Mouse (Mus musculus) B cell, adult 2 months (primary cell): Measurements from ENCODE around the gene Rprd2.

Source experiments
- DNase-seq, 2 experiments: peaks; one replicate each; pipeline ENCODE4 v3.0.0; 2022

Rprd2 gene

GRCm38 (mm10) chr3:95734092-95734702 is 84.5 kb downstream of the Rprd2 start:
- DNase-seq: no peak

DNA sequence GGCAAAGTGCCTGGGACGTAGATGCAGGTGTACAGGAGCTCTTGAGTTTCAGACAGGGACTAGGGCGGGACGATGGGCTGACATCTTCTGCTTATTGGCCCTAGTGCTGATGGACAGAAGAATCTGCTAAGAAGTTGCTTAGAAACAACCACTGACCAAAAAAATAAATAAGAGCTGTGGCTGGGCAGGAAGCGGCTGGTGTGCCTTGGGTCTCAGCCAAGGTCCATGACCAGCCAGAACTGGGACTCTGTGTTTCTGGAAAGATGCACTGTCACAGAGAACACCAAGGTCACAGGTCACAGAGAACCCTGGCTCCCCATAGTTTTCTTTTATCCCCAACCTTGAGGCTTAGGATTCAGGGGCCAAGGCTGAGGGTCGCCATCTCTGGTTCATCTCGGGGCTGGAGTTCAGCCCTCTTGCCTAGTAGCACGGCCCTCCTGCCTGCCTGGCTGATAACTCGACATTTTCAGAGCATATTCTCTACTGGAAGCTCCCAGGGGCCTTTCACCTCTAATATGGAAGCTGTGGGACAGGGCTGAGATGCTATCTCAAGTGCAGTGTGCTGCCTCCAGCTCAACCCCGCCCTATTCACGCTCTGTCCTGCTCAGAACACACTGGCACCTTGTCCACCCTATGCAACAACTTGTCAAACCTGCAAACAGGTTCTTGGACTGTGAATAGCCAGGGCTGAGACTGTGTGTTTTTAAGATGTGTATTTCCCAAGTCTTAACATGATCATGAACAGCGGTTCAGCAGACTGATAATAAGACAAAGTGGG is 85.7 kb downstream of the Rprd2 start:
- DNase-seq: no peak

DNA sequence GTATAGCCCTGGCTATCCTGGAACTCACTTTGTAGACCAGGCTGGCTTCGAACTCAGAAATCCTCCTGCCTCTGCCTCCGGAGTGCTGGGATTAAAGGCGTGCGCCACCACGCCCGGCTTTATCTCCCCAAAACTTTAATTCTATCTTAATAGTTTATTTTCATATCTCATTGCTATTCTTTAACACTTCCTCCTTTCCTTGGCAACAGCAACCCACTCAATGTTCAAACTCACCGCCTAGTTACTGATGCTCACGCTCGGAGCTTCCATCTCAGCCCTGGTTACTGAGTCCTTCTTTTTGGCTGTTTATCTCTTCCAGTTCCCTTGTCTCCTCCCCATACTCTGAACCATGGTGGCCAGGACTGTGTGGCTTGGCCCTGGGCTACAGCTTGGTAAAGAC is 86.4 kb downstream of the Rprd2 start:
- DNase-seq: no peak

- DNase-seq: no peak
These were observed 86.9 kb downstream of the Rprd2 start for GRCm38 (mm10) chr3:95731802-95732201.

GRCm38 (mm10) chr3:95730431-95730830 is 88.2 kb downstream of the Rprd2 start:
- DNase-seq: no peak

DNA sequence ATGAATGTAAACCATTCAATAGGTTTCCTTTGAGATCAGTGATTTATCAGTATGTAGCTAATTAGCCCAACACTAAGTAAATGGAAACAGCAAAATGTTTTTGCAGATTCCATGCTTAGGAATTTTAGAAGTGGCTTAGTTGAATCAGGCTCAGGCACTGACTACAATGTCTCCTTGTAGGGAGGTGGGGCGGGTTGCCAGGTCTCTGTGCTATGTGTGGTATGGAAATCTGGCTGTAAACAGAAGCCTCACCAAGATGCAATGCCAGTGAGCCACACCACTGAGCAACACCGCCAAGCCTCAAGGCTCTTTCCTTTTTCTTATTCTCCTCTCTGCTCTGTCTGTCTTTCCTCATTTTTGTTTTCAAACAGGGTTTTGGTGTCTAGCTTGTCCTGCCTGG is 89.8 kb downstream of the Rprd2 start:
- no peak for DNase-seq

GRCm38 (mm10) chr3:95726696-95727358 is 91.8 kb downstream of the Rprd2 start:
- no peak for DNase-seq

DNA sequence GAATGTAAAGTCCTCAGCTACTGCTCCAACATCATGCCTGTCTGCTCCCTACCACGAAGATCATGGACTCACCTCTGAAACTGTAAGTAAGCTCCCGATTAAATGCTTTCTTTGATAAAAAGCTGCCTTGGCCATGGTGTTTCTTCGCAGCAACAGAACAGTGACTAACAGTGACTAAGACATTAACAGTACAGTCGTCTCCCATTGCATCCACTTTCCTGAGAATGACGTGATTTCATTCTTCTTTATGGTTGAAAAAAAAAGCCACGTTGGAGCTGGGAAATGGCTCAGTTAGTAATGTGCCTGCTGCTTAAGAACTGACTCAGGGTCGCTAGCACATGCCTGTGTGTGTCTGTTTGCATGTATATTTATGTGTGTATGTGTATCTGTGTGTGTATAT is 92.8 kb downstream of the Rprd2 start:
- no peak for DNase-seq

GRCm38 (mm10) chr3:95722386-95722785 is 96.3 kb downstream of the Rprd2 start:
- no peak for DNase-seq

DNA sequence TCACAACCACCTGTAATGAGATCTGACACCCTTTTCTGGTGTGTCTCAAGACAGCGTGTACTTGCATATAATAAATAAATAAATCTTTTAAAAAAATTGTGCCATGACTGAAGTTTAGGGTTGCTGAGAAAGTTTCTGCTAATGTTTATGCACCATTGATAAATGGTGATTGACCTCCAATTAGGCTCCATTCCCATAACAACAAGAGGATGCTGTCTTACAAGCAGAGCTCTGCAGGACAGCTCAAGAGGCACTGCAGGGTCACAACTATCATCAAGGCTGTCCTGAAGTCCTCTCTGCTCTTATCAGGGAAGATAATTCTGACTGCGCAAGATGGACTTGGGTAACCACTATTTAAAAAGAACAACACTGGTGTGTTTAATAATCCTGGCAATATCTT is 100.5 kb downstream of the Rprd2 start:
- no peak for DNase-seq

GRCm38 (mm10) chr3:95716075-95716474 is 102.6 kb downstream of the Rprd2 start:
- DNase-seq: no peak
